Mouse (Mus musculus): ENCODE measurements around the gene Vamp3.
"Not testable (repeated sequence)": the region's sequence is repeated elsewhere in the genome, so short reads cannot be mapped to it uniquely, and the experiment has no call there.

Gene Vamp3

GRCm38 (mm10) chr4:151044944-151045570 lies 12.7 kb downstream of the Vamp3 start:
- no peak for DNase-seq (ENCODE audit: low spot score)

- peak; percentile 98 for DNase-seq (ENCODE audit: low spot score)
Measured at GRCm38 (mm10) chr4:151044037-151044943, 13.5 kb downstream of the Vamp3 start, which contains the start of gene Per3. TSS of gene Per3 (minus strand) at chr4:151044665.

GRCm38 (mm10) chr4:151043281-151043680 lies 14.5 kb downstream of the Vamp3 start:
- peak; percentile 36 for DNase-seq (ENCODE audit: low spot score)

- no peak for DNase-seq (ENCODE audit: low spot score)
Measured at GRCm38 (mm10) chr4:151041506-151041905, 16.3 kb downstream of the Vamp3 start.

- no peak for DNase-seq (ENCODE audit: low spot score)
Measured at GRCm38 (mm10) chr4:151037800-151038199, 20.0 kb downstream of the Vamp3 start.

- DNase-seq (ENCODE audit: low spot score) = no peak
Measured at GRCm38 (mm10) chr4:151036521-151036920, 21.2 kb downstream of the Vamp3 start.

GRCm38 (mm10) chr4:151027001-151027400 lies 30.8 kb downstream of the Vamp3 start:
- no peak for DNase-seq (ENCODE audit: low spot score)

- DNase-seq (ENCODE audit: low spot score) = no peak
Measured at GRCm38 (mm10) chr4:151024152-151024551, 33.6 kb downstream of the Vamp3 start.

- not testable (repeated sequence) for DNase-seq (ENCODE audit: low spot score)
Measured at GRCm38 (mm10) chr4:151017356-151017755, 40.4 kb downstream of the Vamp3 start.

GRCm38 (mm10) chr4:151015946-151016345 lies 41.8 kb downstream of the Vamp3 start:
- DNase-seq (ENCODE audit: low spot score) = no peak

GRCm38 (mm10) chr4:151010316-151010715 lies 47.4 kb downstream of the Vamp3 start:
- no peak for DNase-seq (ENCODE audit: low spot score)

GRCm38 (mm10) chr4:151006945-151007344 lies 50.8 kb downstream of the Vamp3 start:
- DNase-seq (ENCODE audit: low spot score) = peak; percentile 48

GRCm38 (mm10) chr4:151005656-151006318 lies 52.0 kb downstream of the Vamp3 start:
- DNase-seq (ENCODE audit: low spot score) = no peak

- DNase-seq (ENCODE audit: low spot score) = no peak
Measured at GRCm38 (mm10) chr4:151001397-151001796, 56.4 kb downstream of the Vamp3 start.

GRCm38 (mm10) chr4:150998626-150999025 lies 59.1 kb downstream of the Vamp3 start:
- DNase-seq (ENCODE audit: low spot score) = no peak

Measured in urinary bladder, postnatal 14 days (tissue).